Mouse (Mus musculus) frontal cortex, adult (tissue): Measurements from ENCODE around the gene Slc13a5.

Experiments used
- ATAC-seq: cut with Nextera tagmentation; 2 replicates; pipeline ENCODE4 v1.9.2; 2017; ENCODE audit warnings: mild to moderate bottlenecking, moderate library complexity, mixed read lengths; ENCODE audit not compliant: low TSS enrichment

Slc13a5 gene

DNA sequence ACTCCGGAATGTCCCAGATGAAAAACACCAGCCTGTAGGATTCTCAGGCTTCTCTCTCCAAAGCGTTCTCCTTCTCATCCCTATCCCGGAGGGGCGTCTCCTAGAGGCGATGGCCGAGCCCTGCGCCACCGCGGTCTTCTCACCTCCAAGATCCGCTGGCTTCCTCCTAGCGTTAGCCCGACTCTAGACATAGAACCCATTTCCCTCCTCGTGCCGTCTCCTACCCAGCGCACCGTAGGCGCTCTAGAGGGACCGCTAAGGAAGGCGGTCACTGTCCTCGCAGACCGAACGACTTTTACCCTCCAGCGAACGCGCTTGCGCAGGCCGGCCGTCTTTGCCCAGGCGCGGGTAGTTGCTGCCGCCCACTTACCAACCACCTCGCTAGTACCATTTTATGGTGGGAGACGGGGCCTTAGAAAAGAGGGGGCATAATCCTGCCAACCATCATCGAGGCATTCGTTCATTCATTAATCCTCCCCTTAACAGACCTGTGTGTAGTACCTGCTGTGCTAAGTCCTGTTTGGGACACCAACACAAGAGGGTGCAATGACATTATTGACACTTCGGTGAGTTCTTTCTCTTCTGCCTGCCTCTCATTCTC, at the start of gene Slc13a5:
TSS of gene Slc13a5 (minus strand) at position 263 of the 601 bp plus-strand sequence.
- peak; percentile 15; the same call in 1 of the 2 replicates for ATAC-seq

DNA sequence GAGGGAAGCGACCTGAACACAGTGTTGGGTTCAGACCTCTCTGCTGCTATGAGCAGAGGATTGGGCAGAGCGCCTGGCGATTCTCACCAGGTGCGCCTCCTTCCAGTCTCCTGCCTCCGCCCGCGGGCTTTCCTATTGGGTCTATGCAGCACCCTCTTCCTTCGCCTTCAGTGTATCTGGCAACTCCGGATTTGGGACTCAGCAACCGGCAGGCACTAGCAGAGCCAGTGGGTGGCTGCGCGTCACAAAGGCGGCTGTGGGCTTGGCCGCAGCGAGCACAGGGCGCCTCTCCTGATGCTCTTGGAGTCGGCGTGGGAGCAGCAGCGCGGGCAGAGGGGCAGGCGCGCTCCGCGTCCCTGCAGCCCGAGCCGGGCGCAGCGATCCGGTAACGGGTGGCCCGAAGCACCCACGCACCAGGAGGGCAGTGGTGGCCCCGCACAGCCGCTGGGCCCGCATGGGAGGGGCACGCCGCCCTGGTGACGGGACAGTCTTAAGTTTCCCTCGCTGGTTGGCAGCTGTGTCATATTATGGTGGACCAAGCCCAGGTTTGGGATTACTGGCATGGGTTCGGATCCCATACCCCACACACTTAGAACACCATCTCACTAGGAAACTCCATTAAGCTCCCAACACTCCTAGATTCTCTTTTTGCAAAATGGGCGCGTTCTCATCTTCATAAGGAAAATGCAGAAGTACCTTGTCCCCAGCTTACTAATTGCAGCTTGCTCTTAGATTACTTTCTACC, 47.3 kb upstream of the Slc13a5 start, which contains the start of gene Fbxo39:
TSS of gene Fbxo39 (plus strand) at position 294 of the 745 bp plus-strand sequence.
- peak; percentile 93 for ATAC-seq

- ATAC-seq, result no peak
Observed at GRCm38 (mm10) chr11:72311355-72312001, 44.5 kb upstream of the Slc13a5 start.

DNA sequence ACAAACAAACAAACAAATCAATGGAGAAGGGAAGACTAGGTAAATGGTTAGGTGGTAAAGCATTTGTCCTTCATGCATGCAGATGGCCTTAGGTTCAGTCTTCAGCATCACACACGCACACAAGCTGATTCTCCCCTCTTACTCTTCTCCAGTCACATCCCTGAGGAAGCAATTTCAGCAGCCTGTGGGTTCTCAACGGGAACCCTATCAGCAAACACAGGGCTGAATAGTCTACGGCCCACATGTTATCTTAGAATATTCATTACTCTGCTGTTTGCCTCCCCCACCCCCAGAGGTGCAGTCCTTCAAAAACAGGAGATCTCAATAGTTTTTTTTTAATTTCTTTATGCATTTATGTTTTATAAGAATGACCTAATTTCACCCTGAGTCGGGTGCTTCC, 43.5 kb upstream of the Slc13a5 start:
- ATAC-seq, result no peak

GRCm38 (mm10) chr11:72308982-72309381, 42.0 kb upstream of the Slc13a5 start:
- ATAC-seq, result no peak

DNA sequence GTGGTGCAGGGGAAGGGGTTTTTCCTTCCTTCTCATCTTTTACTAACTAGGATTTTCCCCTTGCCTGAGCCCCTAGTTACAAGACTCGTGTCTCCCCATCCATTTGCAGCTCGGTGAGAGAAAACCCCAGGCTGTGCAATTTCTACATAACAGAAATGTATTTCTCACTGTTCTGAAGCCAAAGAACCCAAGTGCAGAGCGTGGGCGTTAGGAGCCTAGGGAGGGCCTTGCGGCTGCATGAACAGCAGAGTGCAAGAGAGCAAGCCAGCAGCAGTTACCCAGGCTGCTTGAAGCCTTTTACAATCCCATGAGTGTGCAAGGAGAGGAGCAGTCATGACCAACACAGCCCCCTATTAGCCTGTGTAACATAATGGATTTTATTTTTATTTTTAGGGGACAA, 40.4 kb upstream of the Slc13a5 start:
- peak; percentile 83 for ATAC-seq

DNA sequence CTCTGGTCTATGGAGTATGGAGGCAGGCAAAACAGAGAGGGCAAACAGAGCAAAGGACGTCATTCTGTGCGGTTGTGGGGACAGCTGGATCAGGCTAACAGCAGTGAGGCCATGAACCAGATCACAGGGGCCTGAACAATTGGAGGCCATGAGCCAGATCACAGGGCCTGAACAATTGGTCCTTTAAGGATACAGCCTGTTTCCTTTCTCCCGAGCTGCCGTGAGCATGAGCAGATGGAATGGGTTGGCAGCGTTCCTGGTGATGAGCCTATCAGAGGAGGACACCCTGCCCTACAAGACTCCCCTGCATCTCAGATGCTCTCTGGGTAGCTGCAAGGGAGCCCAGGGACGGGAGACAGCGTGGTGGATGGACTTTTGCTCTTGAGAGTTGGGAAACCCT, 35.2 kb upstream of the Slc13a5 start:
- peak; percentile 83 for ATAC-seq

GRCm38 (mm10) chr11:72301334-72301733, 34.3 kb upstream of the Slc13a5 start, which contains the start of gene Xaf1:
Gene Xaf1 (plus strand): TSS chr11:72301629.
- ATAC-seq, result peak; percentile 83

DNA sequence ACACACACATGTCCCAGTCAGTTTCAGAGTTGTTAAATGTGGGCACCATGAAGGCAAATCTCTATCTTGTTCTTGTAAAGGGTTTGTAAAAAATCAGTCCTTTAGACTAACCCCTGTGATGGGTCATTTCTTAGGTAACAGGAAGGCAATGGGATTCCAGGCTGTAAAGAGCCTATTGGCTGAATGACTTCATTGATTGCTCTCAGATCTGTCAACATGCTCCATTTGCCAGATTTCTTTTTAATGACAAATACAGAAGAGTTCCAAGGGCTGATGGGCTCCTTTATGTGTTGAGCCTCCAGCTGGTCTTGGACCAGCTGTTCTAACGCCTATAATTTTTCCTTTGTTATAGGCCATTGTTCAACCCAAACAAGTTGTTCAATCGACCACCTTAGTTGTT, 26.1 kb upstream of the Slc13a5 start:
- ATAC-seq, result no peak

- no peak for ATAC-seq
Observed at GRCm38 (mm10) chr11:72287543-72287942, 20.5 kb upstream of the Slc13a5 start.

DNA sequence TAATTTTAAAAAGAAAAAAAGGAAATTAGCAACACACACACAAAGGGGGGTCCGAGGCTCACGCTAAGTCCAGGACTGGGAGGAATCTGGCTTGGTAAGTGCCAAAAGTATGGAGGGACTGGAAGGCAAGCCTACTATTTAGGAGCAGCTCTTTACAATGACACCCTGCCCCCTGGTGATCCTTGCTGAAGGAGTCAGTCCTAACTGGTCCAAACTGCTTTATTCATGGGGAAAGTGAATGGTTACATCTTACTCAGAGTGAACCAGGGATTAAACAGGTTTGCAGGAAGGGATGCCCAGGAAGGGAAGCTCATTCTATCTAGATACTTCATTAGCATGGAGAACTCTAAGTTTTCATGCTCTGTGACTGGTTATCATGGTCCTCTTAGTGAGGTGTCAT, 20.1 kb upstream of the Slc13a5 start:
- no peak for ATAC-seq

DNA sequence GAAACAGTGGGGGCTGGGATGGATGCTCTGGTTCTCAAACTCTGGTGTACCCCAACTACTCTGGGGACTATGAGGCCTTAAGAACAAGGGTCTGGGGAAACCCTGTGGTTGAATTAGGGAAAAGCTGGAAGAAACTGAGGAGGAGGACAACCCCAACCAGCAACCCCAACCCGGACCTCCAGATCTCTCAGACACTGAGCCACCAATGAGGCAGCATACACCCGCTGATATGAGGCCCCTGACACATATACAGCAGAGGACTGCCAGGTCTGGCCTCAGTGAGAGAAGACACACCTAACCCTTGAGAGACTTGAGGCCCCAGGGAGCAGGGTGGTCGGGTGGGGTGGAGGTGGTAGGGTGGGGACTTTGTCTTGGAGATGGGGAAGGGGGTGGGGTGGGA, 19.6 kb upstream of the Slc13a5 start:
- no peak for ATAC-seq

GRCm38 (mm10) chr11:72285971-72286480, 19.0 kb upstream of the Slc13a5 start:
- no peak for ATAC-seq

DNA sequence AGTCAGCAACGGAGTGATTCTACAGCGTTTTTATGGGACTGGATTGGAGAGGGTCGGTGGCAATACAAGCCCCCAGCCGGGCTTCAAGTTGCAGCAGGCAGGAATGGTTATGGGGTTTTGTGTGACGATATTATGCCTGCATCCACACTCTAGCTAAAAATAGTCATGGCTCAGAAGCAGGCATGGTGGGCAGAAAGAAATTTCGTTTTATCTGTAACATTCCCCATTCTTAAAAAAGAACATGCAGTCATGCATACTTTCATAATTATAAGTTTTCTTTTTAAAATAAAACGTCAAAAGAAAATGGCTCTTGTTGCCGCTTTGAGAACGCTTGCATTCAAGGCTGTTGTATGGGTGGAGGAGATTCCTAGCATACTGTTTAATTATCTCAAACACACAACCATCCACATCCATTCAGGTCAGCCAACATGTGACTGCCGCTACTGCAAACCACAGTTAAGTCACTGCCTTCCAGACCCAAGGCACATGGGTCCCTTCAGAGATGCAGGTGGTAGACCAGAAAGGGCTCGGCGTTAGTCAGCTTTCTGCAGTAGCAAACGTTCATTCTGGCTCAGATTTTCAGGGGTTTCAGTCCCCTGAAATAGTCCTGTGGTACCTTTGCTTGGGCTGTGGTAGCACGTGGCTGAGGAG, 17.6 kb upstream of the Slc13a5 start:
- peak; percentile 64; the same call in 1 of the 2 replicates for ATAC-seq

DNA sequence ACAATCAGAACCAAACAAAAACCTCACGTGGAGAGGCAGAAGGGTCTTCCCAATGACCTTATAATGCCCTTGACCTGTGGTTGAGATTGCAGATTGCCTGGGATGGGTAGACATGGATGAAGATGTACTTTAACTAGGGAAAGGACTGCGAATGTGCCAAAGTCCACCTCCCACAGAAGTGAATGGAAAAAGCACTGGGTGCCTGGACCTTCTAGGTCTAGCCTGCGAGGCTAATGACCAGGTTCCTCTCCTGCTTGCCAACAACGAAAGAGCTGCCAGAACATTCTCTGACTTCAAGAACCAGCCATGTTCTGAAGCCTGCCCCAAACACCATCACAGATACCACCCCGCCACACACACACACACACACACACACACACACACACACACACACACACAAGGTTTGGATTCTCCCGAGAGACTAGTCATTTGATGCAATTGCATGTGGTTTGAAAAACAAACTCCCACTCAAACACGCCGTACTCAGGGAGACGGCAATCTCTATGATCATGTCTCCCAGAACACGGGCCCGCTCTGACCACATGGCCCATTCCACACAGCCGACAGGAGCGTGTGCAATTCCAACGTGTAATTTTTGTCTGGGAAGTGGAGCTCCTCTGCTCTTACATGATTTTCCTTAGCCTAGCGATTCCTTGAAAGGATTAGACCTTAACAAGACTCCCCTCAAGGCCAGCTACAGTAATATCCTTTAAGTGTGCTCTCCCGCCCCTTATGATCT, 16.6 kb upstream of the Slc13a5 start:
- ATAC-seq, result no peak

DNA sequence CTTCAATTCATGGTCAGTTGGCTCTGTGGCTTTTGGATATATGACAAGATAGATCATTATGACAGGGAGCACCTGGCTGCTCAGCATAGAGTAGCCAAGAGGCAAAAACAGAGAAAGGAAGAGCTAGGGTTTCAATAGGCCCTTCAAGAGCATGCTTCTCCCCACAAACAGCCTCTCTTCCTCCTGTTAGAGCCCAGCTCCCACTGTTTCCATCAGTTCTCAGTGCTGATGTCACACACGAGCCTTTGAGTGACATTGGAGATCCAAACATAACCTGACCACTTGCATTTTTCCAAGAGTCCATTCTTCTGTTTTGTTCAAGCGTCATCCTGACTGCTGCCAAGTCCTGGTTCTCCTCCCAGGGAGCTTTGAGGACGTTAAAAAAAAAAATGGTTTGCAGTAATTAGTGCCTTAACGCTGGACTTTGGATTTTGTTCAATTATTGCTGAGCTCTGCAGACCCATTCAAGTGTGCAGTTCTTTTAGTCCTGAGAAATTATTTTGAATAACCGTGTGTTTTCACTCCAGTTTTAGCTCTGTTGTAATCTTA, 14.9 kb upstream of the Slc13a5 start:
- ATAC-seq, result no peak

DNA sequence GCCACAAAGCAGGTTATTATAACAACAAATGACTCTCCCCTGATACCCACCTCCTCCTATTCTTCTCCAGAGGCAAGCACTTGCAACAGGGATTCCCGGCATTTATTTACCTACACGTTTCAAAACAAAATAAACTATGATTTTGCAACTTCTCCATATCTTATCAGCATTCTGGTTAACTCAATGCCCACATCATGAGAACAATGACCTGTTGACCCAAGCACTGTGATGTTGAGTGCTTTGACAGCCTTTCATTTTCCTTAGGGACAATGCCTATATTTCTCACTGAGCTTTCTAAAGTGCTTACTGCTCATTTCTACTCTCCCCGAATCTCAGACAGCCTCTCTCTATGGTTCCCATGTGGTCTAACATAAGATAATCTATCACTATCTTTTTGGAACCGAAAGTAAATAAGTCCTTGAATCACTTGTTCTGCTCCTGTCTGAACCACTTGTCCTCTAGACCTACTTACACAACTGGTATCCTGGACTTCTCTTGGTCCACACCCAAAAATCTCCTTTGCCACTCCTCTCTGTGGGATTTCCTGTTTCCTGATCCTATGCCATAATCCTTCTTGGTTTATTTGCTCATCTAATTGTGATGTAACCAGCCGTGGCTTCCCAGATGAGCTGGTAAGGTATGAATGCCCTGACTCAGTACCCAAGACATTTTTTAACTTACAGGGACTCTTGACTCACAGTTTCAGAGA, 14.3 kb upstream of the Slc13a5 start:
- ATAC-seq, result no peak

GRCm38 (mm10) chr11:72273341-72273740, 6.3 kb upstream of the Slc13a5 start:
- peak; percentile 47 for ATAC-seq

DNA sequence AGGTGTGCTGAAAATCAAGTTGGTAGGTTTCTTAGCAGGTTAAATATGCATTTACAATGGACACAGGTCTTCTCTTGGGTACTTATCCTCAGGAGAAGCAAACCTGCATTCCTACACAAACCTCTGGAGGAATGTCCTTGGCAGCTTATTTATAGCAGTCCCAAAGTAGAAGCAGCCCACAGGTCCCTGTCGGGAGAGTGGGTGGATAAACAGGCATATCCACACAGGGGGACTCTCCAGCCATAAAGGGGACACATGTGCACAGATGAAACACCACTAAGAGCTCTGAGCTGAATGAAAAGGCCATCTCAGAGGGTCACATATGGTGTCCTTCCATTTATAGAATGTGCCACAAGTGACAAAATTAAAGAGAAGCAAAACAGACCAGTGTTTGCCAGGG, 4.7 kb upstream of the Slc13a5 start:
- no peak for ATAC-seq

DNA sequence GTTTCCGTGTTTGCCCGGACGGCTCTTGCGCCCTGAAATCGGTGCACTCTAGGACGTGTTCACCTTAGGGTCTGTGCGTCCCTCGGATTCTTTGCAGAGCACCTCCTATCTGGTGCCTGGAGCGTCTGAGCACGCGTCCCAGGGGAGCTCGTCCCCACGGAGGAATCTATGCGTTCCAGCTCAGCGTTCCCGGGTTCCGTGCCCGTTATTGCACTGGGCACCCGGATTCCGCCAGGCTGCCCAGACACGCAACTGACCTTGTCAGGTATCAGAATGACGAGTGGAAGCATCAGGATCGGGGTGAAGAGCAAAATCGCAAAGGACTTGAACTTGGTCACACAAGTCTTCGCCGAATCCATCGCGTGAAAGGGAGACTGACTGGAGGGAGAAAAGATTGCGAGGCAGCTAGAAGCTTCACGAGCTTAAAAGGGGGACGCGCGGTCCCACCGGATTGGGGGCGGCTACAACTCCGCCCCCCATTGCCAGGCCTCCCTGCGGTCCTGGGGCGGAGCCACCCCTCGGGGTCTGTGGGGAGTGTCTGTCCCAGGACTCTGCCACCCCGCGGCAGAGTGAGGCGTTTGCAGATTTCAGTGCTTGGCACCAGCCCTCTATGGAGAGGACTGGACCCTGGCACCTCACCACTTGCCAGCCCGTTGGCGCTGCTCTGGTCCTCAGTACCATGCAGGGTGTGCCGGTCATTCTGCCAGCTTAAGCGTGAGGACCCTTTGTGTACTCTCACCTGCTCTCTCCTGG, 639 bp downstream of the Slc13a5 start:
- peak; percentile 80 for ATAC-seq
